ENCODE assay signal across 25 mouse cellular contexts in genomic region chr8:9200099-9200498, GRCm38 (mm10).
DNase-seq lines count a peak whose midpoint lies in the region; ATAC-seq lines count a peak whose summit lies in the region.
"Had no signal": no experiment of that assay in that cellular context is flagged by ENCODE, and none has a peak within 500 bp of the region (broad histone marks: within the 10 kb centered on the region; RNA-seq: fewer than 3 reads in every experiment).

No protein-coding gene starts in this region.

- WGBS in hindbrain, embryonic 12.5 days: 91% methylated on average over 3 of the region's 3 CpGs
- WGBS in hindbrain, embryonic 10.5 days: 89% methylated on average over 3 of the region's 3 CpGs
- WGBS in neural tube, embryonic 13.5 days: 86% methylated on average over 3 of the region's 3 CpGs
- WGBS in midbrain, embryonic 15.5 days: 84% methylated on average over 3 of the region's 3 CpGs

- no peaks in the 10 kb centered on the region for H3K36me3 ChIP-seq in hindbrain, embryonic 12.5 days
- H3K36me3 ChIP-seq in hindbrain, embryonic 10.5 days: no peaks in the 10 kb centered on the region
- no peaks in the 10 kb centered on the region for H3K36me3 ChIP-seq in neural tube, embryonic 13.5 days
- no peaks in the 10 kb centered on the region for H3K36me3 ChIP-seq in midbrain, embryonic 15.5 days (replicated peaks)
- H3K36me3 ChIP-seq: embryonic facial prominence, embryonic 10.5 days; G1E; heart, embryonic 12.5 days; limb, embryonic 12.5 days; liver, embryonic 12.5 days had no signal

- H3K4me1 ChIP-seq in hindbrain, embryonic 12.5 days: peaks cover 9% of the 10 kb centered on the region
- H3K4me1 ChIP-seq in hindbrain, embryonic 10.5 days (replicated peaks): peaks cover 6% of the 10 kb centered on the region; the same call in 1 of the 2 replicates
- peaks cover 3% of the 10 kb centered on the region; the same call in 1 of the 2 replicates for H3K4me1 ChIP-seq in neural tube, embryonic 13.5 days (replicated peaks)
- H3K4me1 ChIP-seq in midbrain, embryonic 15.5 days: no peaks in the 10 kb centered on the region
- H3K4me1 ChIP-seq: heart, embryonic 12.5 days; liver, embryonic 12.5 days had no signal

- no peak overlapping the region for H3K4me2 ChIP-seq in hindbrain, embryonic 12.5 days (replicated peaks)
- no peak overlapping the region for H3K4me2 ChIP-seq in neural tube, embryonic 13.5 days
- no peak overlapping the region for H3K4me2 ChIP-seq in midbrain, embryonic 15.5 days
- H3K4me2 ChIP-seq: heart, embryonic 12.5 days; limb, embryonic 12.5 days; liver, embryonic 12.5 days had no signal

- H3K9me3 ChIP-seq in hindbrain, embryonic 12.5 days (replicated peaks): no peaks in the 10 kb centered on the region
- no peaks in the 10 kb centered on the region for H3K9me3 ChIP-seq in hindbrain, embryonic 10.5 days
- no peaks in the 10 kb centered on the region for H3K9me3 ChIP-seq in neural tube, embryonic 13.5 days
- no peaks in the 10 kb centered on the region for H3K9me3 ChIP-seq in midbrain, embryonic 15.5 days
- H3K9me3 ChIP-seq: embryonic facial prominence, embryonic 10.5 days; G1E; heart, embryonic 12.5 days; limb, embryonic 12.5 days; liver, embryonic 12.5 days had no signal

- no peak overlapping the region for H3K27ac ChIP-seq in hindbrain, embryonic 12.5 days
- no peak overlapping the region for H3K27ac ChIP-seq in hindbrain, embryonic 10.5 days
- H3K27ac ChIP-seq in neural tube, embryonic 13.5 days (replicated peaks): no peak overlapping the region
- no peak overlapping the region for H3K27ac ChIP-seq in midbrain, embryonic 15.5 days
- H3K27ac ChIP-seq: embryonic facial prominence, embryonic 10.5 days; kidney, postnatal 0 days; limb, embryonic 12.5 days; liver, embryonic 12.5 days had no signal

- ATAC-seq in hindbrain, embryonic 12.5 days (ENCODE audit: low FRiP score): 0 out of 2 replicates have a peak, but pooled peaks have one; percentile 32
- ATAC-seq in neural tube, embryonic 13.5 days (ENCODE audit: low read depth): 0 out of 2 replicates have a peak, but pooled peaks have one; percentile 53
- peak; percentile 53 for ATAC-seq in midbrain, embryonic 15.5 days (replicated peaks)
- ATAC-seq: liver, embryonic 12.5 days; Patski had no signal

- no peak for DNase-seq in hindbrain, embryonic 10.5 days (ENCODE audit: low spot score)
- DNase-seq in neural tube, embryonic 10.5 days (ENCODE audit: extremely low spot score, low spot score): no peak
- DNase-seq in layer of hippocampus, postnatal 36 days: no peak
- no peak for DNase-seq in layer of hippocampus, adult 11-12 months (ENCODE audit: low spot score)
- DNase-seq: B cell, adult 2 months; cerebellum, adult 11 months; cerebellum, postnatal 10 days; gastrocnemius, postnatal 14 days; heart, postnatal 14 days; kidney, adult 11 months; lung, adult 18-20 months; lung, postnatal 10 days; thymus, adult 18-20 months; thymus, postnatal 36 days had no signal

- H3K27me3 ChIP-seq in hindbrain, embryonic 12.5 days: no peaks in the 10 kb centered on the region
- no peaks in the 10 kb centered on the region for H3K27me3 ChIP-seq in hindbrain, embryonic 10.5 days (ENCODE audit: insufficient read depth, poor library complexity, severe bottlenecking)
- no peaks in the 10 kb centered on the region for H3K27me3 ChIP-seq in neural tube, embryonic 13.5 days
- no peaks in the 10 kb centered on the region for H3K27me3 ChIP-seq in midbrain, embryonic 15.5 days (replicated peaks)
- H3K27me3 ChIP-seq: CH12.LX; heart, embryonic 12.5 days; limb, embryonic 12.5 days; liver, embryonic 12.5 days; Patski had no signal

- H3K9ac ChIP-seq in hindbrain, embryonic 12.5 days: no peak overlapping the region
- no peak overlapping the region for H3K9ac ChIP-seq in neural tube, embryonic 13.5 days
- H3K9ac ChIP-seq in midbrain, embryonic 15.5 days: no peak overlapping the region
- H3K9ac ChIP-seq: heart, embryonic 12.5 days; limb, embryonic 12.5 days; liver, embryonic 12.5 days had no signal

- no peak overlapping the region for H3K4me3 ChIP-seq in hindbrain, embryonic 12.5 days
- H3K4me3 ChIP-seq in hindbrain, embryonic 10.5 days: no peak overlapping the region
- no peak overlapping the region for H3K4me3 ChIP-seq in neural tube, embryonic 13.5 days
- no peak overlapping the region for H3K4me3 ChIP-seq in midbrain, embryonic 15.5 days
- H3K4me3 ChIP-seq: embryonic facial prominence, embryonic 10.5 days; heart, embryonic 12.5 days; limb, embryonic 12.5 days; liver, embryonic 12.5 days had no signal
